ENCODE assay signal across 9 mouse cellular contexts in the genomic region with DNA sequence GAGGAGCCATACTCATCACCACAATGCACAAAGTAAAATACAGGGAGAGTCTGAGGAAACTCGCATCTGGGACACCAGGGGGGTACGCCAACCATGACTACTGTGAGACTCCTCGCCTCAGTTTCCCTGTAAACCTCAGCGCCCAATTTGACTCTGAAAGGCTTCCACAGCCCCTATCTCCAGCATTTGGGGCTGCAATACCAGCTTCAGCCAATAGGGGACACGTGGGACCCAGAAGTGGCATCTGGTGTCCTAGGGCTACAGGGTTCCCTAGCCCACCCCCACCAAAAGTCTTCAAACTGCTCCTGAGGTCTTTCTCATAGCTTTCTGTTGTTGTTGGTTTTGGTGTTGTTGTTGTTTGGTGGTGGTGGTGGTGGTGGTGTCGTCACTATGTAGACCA. TPM values are rescaled to one million over a fixed set of nuclear protein-coding genes. Genes with fewer than 3 reads are reported as not detected.
DNase-seq lines count a peak whose midpoint lies in the region; ATAC-seq and TF ChIP-seq lines count a peak whose summit lies in the region.
"Had no signal": no experiment of that assay in that cellular context is flagged by ENCODE, and none has a peak within 500 bp of the region (broad histone marks: within the 10 kb centered on the region; RNA-seq: fewer than 3 reads in every experiment).

No protein-coding gene starts in this region.

- DNase-seq in heart, adult 2 months, result no peak
- DNase-seq in neural tube, embryonic 10.5 days (ENCODE audit: extremely low spot score, low spot score), result peak; percentile 59
- peak; percentile 62 to 64 for DNase-seq in cerebellum, postnatal 36 days
- peak; percentile 41 for DNase-seq in neural tube, embryonic 11.5 days (ENCODE audit: low spot score)
- DNase-seq in forebrain, embryonic 14.5 days (ENCODE audit: low spot score), result no peak

- TF ChIP-seq POLR2A in heart, adult 2 months (IDR thresholded peaks at IDR 0.05; ENCODE audit: insufficient read depth, low read depth, low read length), result no peak

- TF ChIP-seq EP300 in heart, adult 2 months (IDR thresholded peaks at IDR 0.05; ENCODE audit: insufficient read depth, low read depth, low read length), result no peak

- no peaks in the 10 kb centered on the region for H3K36me3 ChIP-seq in heart, adult 2 months (ENCODE audit: control insufficient read depth, insufficient read depth, low read length)
- H3K36me3 ChIP-seq in heart, embryonic 12.5 days, result no peaks in the 10 kb centered on the region
- H3K36me3 ChIP-seq in neural tube, embryonic 15.5 days, result no peaks in the 10 kb centered on the region
- H3K36me3 ChIP-seq in neural tube, embryonic 11.5 days (ENCODE audit: control insufficient read depth, insufficient read depth, low read length), result no peaks in the 10 kb centered on the region
- H3K36me3 ChIP-seq in forebrain, embryonic 14.5 days (ENCODE audit: control insufficient read depth, insufficient read depth, low read length), result no peaks in the 10 kb centered on the region
- H3K36me3 ChIP-seq in forebrain, embryonic 15.5 days, result no peaks in the 10 kb centered on the region
- H3K36me3 ChIP-seq: heart, embryonic 15.5 days had no signal

- H3K27ac ChIP-seq in heart, adult 2 months, result no peak overlapping the region
- H3K27ac ChIP-seq in heart, embryonic 12.5 days (ENCODE audit: poor library complexity, severe bottlenecking), result no peak overlapping the region
- no peak overlapping the region for H3K27ac ChIP-seq in neural tube, embryonic 15.5 days (replicated peaks)
- no peak overlapping the region for H3K27ac ChIP-seq in neural tube, embryonic 11.5 days (ENCODE audit: low read depth, low read length)
- no peak overlapping the region for H3K27ac ChIP-seq in forebrain, embryonic 14.5 days (ENCODE audit: low read depth, low read length)
- H3K27ac ChIP-seq in forebrain, embryonic 15.5 days (replicated peaks), result no peak overlapping the region
- H3K27ac ChIP-seq: heart, embryonic 15.5 days had no signal

- no peak overlapping the region for H3K4me3 ChIP-seq in heart, adult 2 months
- no peak overlapping the region for H3K4me3 ChIP-seq in heart, embryonic 12.5 days
- no peak overlapping the region for H3K4me3 ChIP-seq in neural tube, embryonic 15.5 days (replicated peaks)
- no peak overlapping the region for H3K4me3 ChIP-seq in neural tube, embryonic 11.5 days (ENCODE audit: low read depth, low read length)
- H3K4me3 ChIP-seq in forebrain, embryonic 14.5 days (ENCODE audit: low read depth, low read length), result no peak overlapping the region
- H3K4me3 ChIP-seq in forebrain, embryonic 15.5 days, result no peak overlapping the region
- H3K4me3 ChIP-seq: heart, embryonic 15.5 days had no signal

- H3K79me2 ChIP-seq in heart, adult 2 months (replicated peaks; ENCODE audit: control insufficient read depth, insufficient read depth, low read length), result no peaks in the 10 kb centered on the region; the same call in 1 of the 2 replicates

- 25% methylated on average over 6 of the region's 6 CpGs for WGBS in heart, adult 2 months
- 26% methylated on average over 6 of the region's 6 CpGs for whole genome bisulfite sequencing in heart, embryonic 12.5 days
- WGBS in neural tube, embryonic 15.5 days, result 38% methylated on average over 6 of the region's 6 CpGs
- 30% methylated on average over 6 of the region's 6 CpGs for WGBS in neural tube, embryonic 11.5 days
- WGBS in forebrain, embryonic 14.5 days, result 34% methylated on average over 6 of the region's 6 CpGs
- 31% methylated on average over 6 of the region's 6 CpGs for WGBS in forebrain, embryonic 15.5 days

- peaks cover 2% of the 10 kb centered on the region for H3K4me1 ChIP-seq in heart, adult 2 months (ENCODE audit: control insufficient read depth, insufficient read depth, low read length)
- H3K4me1 ChIP-seq in heart, embryonic 12.5 days (replicated peaks), result peaks cover 21% of the 10 kb centered on the region
- peaks cover 33% of the 10 kb centered on the region for H3K4me1 ChIP-seq in neural tube, embryonic 15.5 days
- H3K4me1 ChIP-seq in neural tube, embryonic 11.5 days (ENCODE audit: control insufficient read depth, insufficient read depth, low read length), result peaks cover 2% of the 10 kb centered on the region
- peaks cover 3% of the 10 kb centered on the region; the same call in 1 of the 2 replicates for H3K4me1 ChIP-seq in forebrain, embryonic 14.5 days (ENCODE audit: control insufficient read depth, insufficient read depth, low read length)
- H3K4me1 ChIP-seq in forebrain, embryonic 15.5 days, result peaks cover 27% of the 10 kb centered on the region

- TF ChIP-seq CTCF in heart, adult 2 months (IDR thresholded peaks at IDR 0.05), result peak; percentile 70

- peaks cover 3% of the 10 kb centered on the region; the same call in 1 of the 2 replicates for H3K27me3 ChIP-seq in heart, adult 2 months (ENCODE audit: control insufficient read depth, insufficient read depth, low read length)
- peaks cover 63% of the 10 kb centered on the region for H3K27me3 ChIP-seq in heart, embryonic 12.5 days (replicated peaks)
- H3K27me3 ChIP-seq in neural tube, embryonic 15.5 days (replicated peaks), result peaks cover 50% of the 10 kb centered on the region
- peaks cover 40% of the 10 kb centered on the region for H3K27me3 ChIP-seq in neural tube, embryonic 11.5 days (ENCODE audit: control insufficient read depth, insufficient read depth, low read length)
- H3K27me3 ChIP-seq in forebrain, embryonic 14.5 days (replicated peaks; ENCODE audit: control insufficient read depth, insufficient read depth, low read length), result peaks cover 4% of the 10 kb centered on the region; the same call in 1 of the 2 replicates
- peaks cover 7% of the 10 kb centered on the region for H3K27me3 ChIP-seq in forebrain, embryonic 15.5 days

- no peak for ATAC-seq in heart, embryonic 12.5 days (ENCODE audit: insufficient number of reproducible peaks, low FRiP score)
- no peak for ATAC-seq in neural tube, embryonic 15.5 days (ENCODE audit: low FRiP score)
- ATAC-seq in neural tube, embryonic 11.5 days (ENCODE audit: insufficient read depth, low FRiP score, low TSS enrichment), result no peak
- no peak for ATAC-seq in forebrain, embryonic 14.5 days
- ATAC-seq in forebrain, embryonic 15.5 days (replicated peaks), result no peak

- no peak overlapping the region for H3K9ac ChIP-seq in heart, adult 2 months (ENCODE audit: low read depth, low read length)
- H3K9ac ChIP-seq in heart, embryonic 12.5 days, result no peak overlapping the region
- H3K9ac ChIP-seq in neural tube, embryonic 15.5 days (replicated peaks), result no peak overlapping the region
- H3K9ac ChIP-seq in neural tube, embryonic 11.5 days (ENCODE audit: low read length), result no peak overlapping the region
- H3K9ac ChIP-seq in forebrain, embryonic 14.5 days (ENCODE audit: low read length), result no peak overlapping the region
- no peak overlapping the region for H3K9ac ChIP-seq in forebrain, embryonic 15.5 days (replicated peaks)
- H3K9ac ChIP-seq: heart, embryonic 15.5 days had no signal

- intact Hi-C loops in heart, adult 2 months (cut with DNase I), result loop anchor here (2.0 to 5.0 kb wide), 2 partner anchors 54 to 164 kb away; partner anchors contain the start of gene Gipc3

- H3K4me2 ChIP-seq in heart, embryonic 12.5 days, result no peak overlapping the region
- H3K4me2 ChIP-seq in neural tube, embryonic 15.5 days, result no peak overlapping the region
- H3K4me2 ChIP-seq in neural tube, embryonic 11.5 days (ENCODE audit: low read depth), result no peak overlapping the region
- H3K4me2 ChIP-seq in forebrain, embryonic 14.5 days (ENCODE audit: low read length), result no peak overlapping the region
- H3K4me2 ChIP-seq in forebrain, embryonic 15.5 days (replicated peaks), result no peak overlapping the region
- H3K4me2 ChIP-seq: heart, embryonic 15.5 days had no signal

- no peaks in the 10 kb centered on the region for H3K9me3 ChIP-seq in heart, embryonic 12.5 days (replicated peaks)
- H3K9me3 ChIP-seq in neural tube, embryonic 15.5 days (replicated peaks), result no peaks in the 10 kb centered on the region
- no peaks in the 10 kb centered on the region for H3K9me3 ChIP-seq in neural tube, embryonic 11.5 days (ENCODE audit: control insufficient read depth, low read length)
- no peaks in the 10 kb centered on the region for H3K9me3 ChIP-seq in forebrain, embryonic 14.5 days (replicated peaks; ENCODE audit: control insufficient read depth, low read length)
- no peaks in the 10 kb centered on the region for H3K9me3 ChIP-seq in forebrain, embryonic 15.5 days
- H3K9me3 ChIP-seq: heart, embryonic 15.5 days had no signal

RNA-seq across cellular contexts. Expression of gene Tjp3, which starts 2.8 kb away (rescaled TPM):
- total RNA-seq in heart, adult 2 months (2021), result not detected
- 0.12 and 0.78 TPM in 2 replicates for polyA plus RNA-seq in heart, adult 2 months (2012; rRNA removed)
- polyA plus RNA-seq in heart, embryonic 12.5 days (2016; fragmentation: Nextera tagmentation; extraction: Ambion mirVana), result 1.7 and 2.3 TPM in 2 replicates
- 4.1 and 7.9 TPM in 2 replicates for polyA plus RNA-seq in neural tube, embryonic 15.5 days (2015; fragmentation: Nextera tagmentation; extraction: Ambion mirVana)
- polyA plus RNA-seq in neural tube, embryonic 11.5 days (2014; fragmentation: Nextera tagmentation; extraction: Ambion mirVana), result 2.5 and 2.8 TPM in 2 replicates
- 4.8 and 7.0 TPM in 2 replicates for polyA plus RNA-seq in forebrain, embryonic 14.5 days (2014; fragmentation: Nextera tagmentation; extraction: Ambion mirVana)
- polyA plus RNA-seq in forebrain, embryonic 15.5 days (2015; fragmentation: Nextera tagmentation; extraction: Ambion mirVana), result 8.5 and 9.0 TPM in 2 replicates

RNA-seq across cellular contexts. Expression of gene Pip5k1c, which starts 4.2 kb away (rescaled TPM):
- total RNA-seq in heart, adult 2 months (2021), result 10 to 100 TPM; 27.0 to 28.0 TPM
- 37.5 and 44.2 TPM in 2 replicates for polyA plus RNA-seq in heart, adult 2 months (2012; rRNA removed)
- polyA plus RNA-seq in heart, embryonic 12.5 days (2016; fragmentation: Nextera tagmentation; extraction: Ambion mirVana), result 41.1 and 43.4 TPM in 2 replicates
- polyA plus RNA-seq in neural tube, embryonic 15.5 days (2015; fragmentation: Nextera tagmentation; extraction: Ambion mirVana), result 116 and 124 TPM in 2 replicates
- polyA plus RNA-seq in neural tube, embryonic 11.5 days (2014; fragmentation: Nextera tagmentation; extraction: Ambion mirVana), result 64.6 and 65.8 TPM in 2 replicates
- polyA plus RNA-seq in forebrain, embryonic 14.5 days (2014; fragmentation: Nextera tagmentation; extraction: Ambion mirVana), result 76.4 and 114 TPM in 2 replicates
- 123 and 127 TPM in 2 replicates for polyA plus RNA-seq in forebrain, embryonic 15.5 days (2015; fragmentation: Nextera tagmentation; extraction: Ambion mirVana)

RNA-seq across cellular contexts. Expression of gene Apba3, which starts 21.8 kb away (rescaled TPM):
- total RNA-seq in heart, adult 2 months (2021), result 100 to 1,000 TPM; 111 to 123 TPM
- 151 TPM in 2 replicates for polyA plus RNA-seq in heart, adult 2 months (2012; rRNA removed)
- polyA plus RNA-seq in heart, embryonic 12.5 days (2016; fragmentation: Nextera tagmentation; extraction: Ambion mirVana), result 43.3 and 46.1 TPM in 2 replicates
- 38.0 and 39.1 TPM in 2 replicates for polyA plus RNA-seq in neural tube, embryonic 15.5 days (2015; fragmentation: Nextera tagmentation; extraction: Ambion mirVana)
- 35.3 and 39.0 TPM in 2 replicates for polyA plus RNA-seq in neural tube, embryonic 11.5 days (2014; fragmentation: Nextera tagmentation; extraction: Ambion mirVana)
- polyA plus RNA-seq in forebrain, embryonic 14.5 days (2014; fragmentation: Nextera tagmentation; extraction: Ambion mirVana), result 30.5 and 36.8 TPM in 2 replicates
- 33.5 and 37.5 TPM in 2 replicates for polyA plus RNA-seq in forebrain, embryonic 15.5 days (2015; fragmentation: Nextera tagmentation; extraction: Ambion mirVana)

RNA-seq across cellular contexts. Expression of gene Mrpl54, which starts 21.9 kb away (rescaled TPM):
- 100 to 1,000 TPM in 1 of 2 experiments, 10 to 100 TPM in 1; 85.7 to 101 TPM for total RNA-seq in heart, adult 2 months (2021)
- polyA plus RNA-seq in heart, adult 2 months (2012; rRNA removed), result 66.7 and 93.2 TPM in 2 replicates
- 243 and 253 TPM in 2 replicates for polyA plus RNA-seq in heart, embryonic 12.5 days (2016; fragmentation: Nextera tagmentation; extraction: Ambion mirVana)
- 155 and 160 TPM in 2 replicates for polyA plus RNA-seq in neural tube, embryonic 15.5 days (2015; fragmentation: Nextera tagmentation; extraction: Ambion mirVana)
- 178 and 180 TPM in 2 replicates for polyA plus RNA-seq in neural tube, embryonic 11.5 days (2014; fragmentation: Nextera tagmentation; extraction: Ambion mirVana)
- 107 and 136 TPM in 2 replicates for polyA plus RNA-seq in forebrain, embryonic 14.5 days (2014; fragmentation: Nextera tagmentation; extraction: Ambion mirVana)
- 97.3 and 104 TPM in 2 replicates for polyA plus RNA-seq in forebrain, embryonic 15.5 days (2015; fragmentation: Nextera tagmentation; extraction: Ambion mirVana)

RNA-seq across cellular contexts. Expression of gene Cactin, which starts 32.3 kb away (rescaled TPM):
- total RNA-seq in heart, adult 2 months (2021), result 10 to 100 TPM; 16.1 to 18.0 TPM
- polyA plus RNA-seq in heart, adult 2 months (2012; rRNA removed), result 15.4 and 18.0 TPM in 2 replicates
- 37.3 and 40.3 TPM in 2 replicates for polyA plus RNA-seq in heart, embryonic 12.5 days (2016; fragmentation: Nextera tagmentation; extraction: Ambion mirVana)
- polyA plus RNA-seq in neural tube, embryonic 15.5 days (2015; fragmentation: Nextera tagmentation; extraction: Ambion mirVana), result 27.8 and 34.0 TPM in 2 replicates
- polyA plus RNA-seq in neural tube, embryonic 11.5 days (2014; fragmentation: Nextera tagmentation; extraction: Ambion mirVana), result 39.4 and 46.2 TPM in 2 replicates
- 16.8 and 22.2 TPM in 2 replicates for polyA plus RNA-seq in forebrain, embryonic 14.5 days (2014; fragmentation: Nextera tagmentation; extraction: Ambion mirVana)
- 40.7 and 42.4 TPM in 2 replicates for polyA plus RNA-seq in forebrain, embryonic 15.5 days (2015; fragmentation: Nextera tagmentation; extraction: Ambion mirVana)

Comparison
In these comparisons a context has a peak if more than half of its experiments do, and no peak if none do; other contexts are left out.
1. DNase-seq: peak in neural tube, embryonic 10.5 days (single experiment), cerebellum, postnatal 36 days (2 of 2) and neural tube, embryonic 11.5 days (single experiment); none in heart, adult 2 months (0 of 2) and forebrain, embryonic 14.5 days (single experiment).